Mouse (Mus musculus) macrophage (primary cell): ENCODE data around the gene Mei1. TPM values are rescaled to one million over a fixed set of nuclear protein-coding genes. Genes with fewer than 3 reads are reported as not detected.
A peak's percentile ranks its signal among the peaks of the same experiment; 100 is the strongest.
"Not testable (repeated sequence)": the region's sequence is repeated elsewhere in the genome, so short reads cannot be mapped to it uniquely, and the experiment has no call there.

Experiments
- H3K27ac ChIP-seq: fragments of 350-480 bp; formaldehyde crosslinking; 2 replicates; pipeline ENCODE4 v1.9.0; 2021
- H3K36me3 ChIP-seq: fragments of 350-480 bp; formaldehyde crosslinking; 2 replicates; pipeline ENCODE4 v1.9.0; 2021; ENCODE audit errors: inconsistent target
- H3K4me3 ChIP-seq: fragments of 350-480 bp; formaldehyde crosslinking; 2 replicates; pipeline ENCODE4 v1.9.0; 2021; ENCODE audit errors: inconsistent target
- H3K79me2 ChIP-seq: fragments of 350-480 bp; formaldehyde crosslinking; 2 replicates; pipeline ENCODE4 v1.9.0; 2021; ENCODE audit errors: inconsistent target
- WGBS: methylation state at CpG from one replicate; pipeline ENCODE4 v1.1.7; 2026; ENCODE audit warnings: inconsistent platforms; ENCODE audit not compliant: missing documents; 5-methylcytosine and 5-hydroxymethylcytosine counted together
- polyA plus RNA-seq: library from polyadenylated mRNA; stranded (reverse); fragments of 250-400 nt; gene quantifications from 3 replicates; pipeline ENCODE4 v1.2.4, GENCODE M21; 2018; ENCODE audit warnings: inconsistent platforms

Mei1 gene
- polyA plus RNA-seq, 1 experiment from 2014 or later = not detected

GRCm38 (mm10) chr15:82058719-82059201, 11.0 kb upstream of the Mei1 start, which contains the start of gene 4930407I10Rik:
4930407I10Rik (plus strand) TSS chr15:82059151.
- no peaks in the 10 kb centered on the region for H3K79me2 ChIP-seq
- H3K4me3 ChIP-seq = no peak within 1 kb of the TSS
- H3K36me3 ChIP-seq = no peaks in the 10 kb centered on the region
- H3K27ac ChIP-seq = no peak within 1 kb of the TSS
- WGBS = 100% methylated on average over 1 of the region's 1 CpGs

- no peak overlapping the region for H3K4me3 ChIP-seq
- H3K79me2 ChIP-seq = no peaks in the 10 kb centered on the region
- no peak overlapping the region for H3K27ac ChIP-seq
- 72% methylated on average over 14 of the region's 14 CpGs for WGBS
- no peaks in the 10 kb centered on the region for H3K36me3 ChIP-seq
Observed at GRCm38 (mm10) chr15:82063909-82064308, 5.9 kb upstream of the Mei1 start.

GRCm38 (mm10) chr15:82065511-82065910, 4.3 kb upstream of the Mei1 start:
- 22% methylated on average over 7 of the region's 7 CpGs for WGBS
- Histone ChIP-seq H3K79me2 (no peaks in the 10 kb centered on the region), H3K27ac (no peak overlapping the region), H3K36me3 (no peaks in the 10 kb centered on the region), H3K4me3 (no peak overlapping the region)

GRCm38 (mm10) chr15:82071816-82072469, 2.1 kb downstream of the Mei1 start:
- no peaks in the 10 kb centered on the region for H3K79me2 ChIP-seq
- no peaks in the 10 kb centered on the region for H3K36me3 ChIP-seq
- no peak overlapping the region for H3K27ac ChIP-seq
- 91% methylated on average over 24 of the region's 26 CpGs for WGBS
- H3K4me3 ChIP-seq = no peak overlapping the region

- Histone ChIP-seq H3K79me2 (no peaks in the 10 kb centered on the region), H3K36me3 (no peaks in the 10 kb centered on the region), H3K4me3 (no peak overlapping the region), H3K27ac (no peak overlapping the region)
- WGBS = 96% methylated on average over 5 of the region's 7 CpGs
Observed at GRCm38 (mm10) chr15:82073490-82073889, 3.7 kb downstream of the Mei1 start.

- H3K4me3 ChIP-seq = no peak overlapping the region
- no peak overlapping the region for H3K27ac ChIP-seq
- 68% methylated on average over 8 of the region's 10 CpGs for WGBS
- H3K36me3 ChIP-seq = no peaks in the 10 kb centered on the region
- H3K79me2 ChIP-seq = no peaks in the 10 kb centered on the region
Observed at GRCm38 (mm10) chr15:82079883-82080282, 10.1 kb downstream of the Mei1 start.

DNA sequence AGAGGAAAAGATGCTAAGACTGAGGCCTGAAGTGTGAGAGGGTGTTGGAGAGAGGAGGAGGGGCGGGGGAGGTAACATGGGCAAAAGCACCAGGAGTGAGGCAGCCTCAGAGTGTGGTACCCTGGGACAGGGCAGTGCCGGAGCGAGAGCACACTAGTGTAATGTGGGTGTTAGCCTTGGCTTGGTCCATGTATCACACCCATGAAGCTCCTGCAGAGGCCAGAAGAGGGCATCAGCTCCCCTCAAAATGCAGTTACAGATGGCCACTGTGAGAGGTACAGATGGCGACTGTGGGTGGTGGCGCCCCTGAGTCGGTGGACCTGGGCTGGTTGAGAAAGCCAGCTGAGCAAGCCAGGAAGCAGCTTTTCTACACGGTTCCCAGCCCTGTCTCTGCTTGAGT, 11.4 kb downstream of the Mei1 start:
- WGBS = 25% methylated on average over 7 of the region's 7 CpGs

DNA sequence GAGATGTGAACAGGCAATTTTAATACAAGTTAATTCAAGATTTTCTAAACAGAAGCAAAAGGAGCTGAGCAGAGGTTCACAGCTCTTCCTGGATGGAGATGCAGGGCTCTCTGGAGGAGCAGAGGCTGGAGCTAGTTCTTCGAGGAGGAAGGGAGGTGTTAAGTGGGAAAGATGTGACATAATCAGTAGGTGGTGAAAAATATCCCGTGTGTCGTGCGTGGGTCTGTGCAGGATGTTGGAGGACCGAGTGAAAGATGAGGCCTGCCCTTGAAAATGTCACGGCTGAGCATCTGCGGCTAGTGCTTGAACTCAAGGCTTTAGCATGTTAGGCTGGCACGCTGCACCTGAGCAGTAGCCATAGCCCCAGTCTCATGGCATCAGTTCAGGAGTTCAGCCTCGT, 15.8 kb downstream of the Mei1 start:
- H3K79me2 ChIP-seq = no peaks in the 10 kb centered on the region
- H3K4me3 ChIP-seq = no peak overlapping the region
- WGBS = 87% methylated on average over 9 of the region's 9 CpGs
- no peaks in the 10 kb centered on the region for H3K36me3 ChIP-seq
- H3K27ac ChIP-seq = no peak overlapping the region

More for the DNA sequence above, 11.4 kb downstream of the Mei1 start:
- Histone ChIP-seq H3K79me2 (no peaks in the 10 kb centered on the region), H3K4me3 (no peak overlapping the region), H3K36me3 (no peaks in the 10 kb centered on the region), H3K27ac (no peak overlapping the region)

DNA sequence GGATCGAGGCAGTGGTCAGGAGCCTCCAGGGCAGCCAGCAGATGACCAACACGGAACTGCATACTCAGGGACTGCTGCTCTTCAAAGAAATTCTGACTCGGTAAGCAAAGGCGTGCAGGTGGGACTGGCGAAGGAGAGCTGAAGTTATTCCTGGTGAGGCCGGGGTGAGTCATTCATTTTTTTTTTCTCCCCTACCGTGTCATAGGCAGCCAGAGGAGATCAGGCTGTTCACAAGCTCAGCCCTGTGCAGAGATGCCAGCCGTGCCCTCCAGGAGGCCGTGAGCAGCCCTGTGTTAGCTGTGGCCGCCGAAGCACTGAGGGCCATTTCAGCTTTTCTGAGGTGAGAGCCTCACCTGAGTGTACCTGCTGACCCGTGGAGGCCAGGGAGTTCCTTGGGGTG, 16.3 kb downstream of the Mei1 start:
- H3K4me3 ChIP-seq = no peak overlapping the region
- H3K36me3 ChIP-seq = no peaks in the 10 kb centered on the region
- 98% methylated on average over 12 of the region's 12 CpGs for WGBS
- no peak overlapping the region for H3K27ac ChIP-seq
- H3K79me2 ChIP-seq = no peaks in the 10 kb centered on the region

GRCm38 (mm10) chr15:82087266-82087665, 17.5 kb downstream of the Mei1 start:
- Histone ChIP-seq H3K36me3 (no peaks in the 10 kb centered on the region), H3K27ac (no peak overlapping the region), H3K4me3 (no peak overlapping the region), H3K79me2 (no peaks in the 10 kb centered on the region)
- WGBS = 9% methylated on average over 5 of the region's 10 CpGs

DNA sequence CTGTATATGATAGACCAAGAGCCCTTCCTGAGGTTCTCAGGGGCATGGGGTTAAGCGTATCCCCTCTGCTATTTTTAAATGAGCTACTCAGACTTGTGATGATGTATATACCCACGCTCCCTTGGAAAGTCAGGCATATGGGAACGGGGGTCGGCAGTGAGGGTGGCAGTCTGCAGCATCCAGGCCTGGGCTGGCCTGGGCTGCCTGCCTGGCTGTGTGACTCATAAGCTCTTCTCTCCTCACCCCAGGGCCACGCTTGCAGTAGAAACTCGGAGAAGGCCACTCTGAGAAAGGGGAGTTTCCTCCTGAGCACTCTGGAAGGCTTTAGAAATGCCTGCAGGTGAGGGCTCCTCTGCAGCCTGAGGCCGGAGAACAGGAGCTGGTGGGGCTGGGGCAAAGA, 21.3 kb downstream of the Mei1 start:
- H3K4me3 ChIP-seq = no peak overlapping the region
- 96% methylated on average over 7 of the region's 7 CpGs for WGBS
- no peak overlapping the region for H3K27ac ChIP-seq
- H3K36me3 ChIP-seq = no peaks in the 10 kb centered on the region
- no peaks in the 10 kb centered on the region for H3K79me2 ChIP-seq

- no peaks in the 10 kb centered on the region for H3K79me2 ChIP-seq
- no peak overlapping the region for H3K27ac ChIP-seq
- 30% methylated on average over 8 of the region's 8 CpGs for WGBS
- H3K4me3 ChIP-seq = no peak overlapping the region
- no peaks in the 10 kb centered on the region for H3K36me3 ChIP-seq
Observed at GRCm38 (mm10) chr15:82106953-82107555, 37.3 kb downstream of the Mei1 start.

DNA sequence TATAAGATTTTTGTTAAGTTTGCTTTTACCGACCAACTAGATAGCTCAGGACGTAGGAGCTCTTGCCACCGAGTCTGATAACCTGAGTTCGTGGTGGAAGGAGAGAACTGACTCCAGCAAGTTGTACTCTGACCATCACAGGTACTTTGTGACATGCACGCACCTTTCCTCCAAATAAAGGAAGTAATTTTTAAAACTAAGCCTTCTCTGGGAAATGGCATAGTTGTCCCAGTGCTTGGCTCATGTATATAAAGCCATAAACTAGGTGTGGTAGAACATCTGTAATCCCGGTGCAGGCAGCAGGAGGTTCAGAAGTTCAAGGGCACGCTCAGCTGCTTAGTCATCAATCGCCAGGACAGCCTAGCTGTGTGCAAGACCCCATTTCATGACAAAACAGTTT, 50.7 kb downstream of the Mei1 start:
- WGBS = 89% methylated on average over 8 of the region's 8 CpGs
- H3K4me3 ChIP-seq = no peak overlapping the region
- H3K79me2 ChIP-seq = no peaks in the 10 kb centered on the region
- H3K27ac ChIP-seq = no peak overlapping the region
- H3K36me3 ChIP-seq = no peaks in the 10 kb centered on the region

- not testable (repeated sequence) for H3K79me2 ChIP-seq, H3K36me3 ChIP-seq, H3K4me3 ChIP-seq
- 90% methylated on average over 4 of the region's 4 CpGs for WGBS
- peak overlapping the region; percentile 84 for H3K27ac ChIP-seq
Observed at GRCm38 (mm10) chr15:82126690-82127089, 56.9 kb downstream of the Mei1 start.
